Mouse (Mus musculus) layer of hippocampus, postnatal 14 days (tissue): ENCODE data around the gene Chchd1. TPM values are rescaled to one million over a fixed set of nuclear protein-coding genes. Genes with fewer than 3 reads are reported as not detected.
A peak's percentile ranks its signal among the peaks of the same experiment; 100 is the strongest.

Source experiments
- DNase-seq, 2 experiments: peaks; one replicate each; pipeline ENCODE4 v3.0.0; 2021 to 2022; ENCODE audit warnings: low spot score in 2 of 2, mixed read lengths in 1 of 2
- total RNA-seq, 2 experiments: library from RNA; stranded (reverse); gene quantifications; 2 replicates each; pipeline ENCODE4 v1.2.3; 2021

Gene Chchd1
- total RNA-seq, 2 experiments from 2014 or later = 48.4 to 51.8 TPM

- DNase-seq = no peak
Measured at GRCm38 (mm10) chr14:20723006-20723405, 20.2 kb downstream of the Chchd1 start.

- peak; percentile 71 to 76 for DNase-seq
Measured at GRCm38 (mm10) chr14:20724043-20724442, 21.2 kb downstream of the Chchd1 start.

GRCm38 (mm10) chr14:20725660-20726339 lies 23.0 kb downstream of the Chchd1 start:
- DNase-seq = no peak

GRCm38 (mm10) chr14:20729871-20730270 lies 27.1 kb downstream of the Chchd1 start:
- no peak for DNase-seq

GRCm38 (mm10) chr14:20730853-20731602 lies 28.2 kb downstream of the Chchd1 start:
- DNase-seq = no peak

- no peak for DNase-seq
Measured at GRCm38 (mm10) chr14:20733041-20733951, 30.5 kb downstream of the Chchd1 start.

GRCm38 (mm10) chr14:20733952-20734774 lies 31.4 kb downstream of the Chchd1 start, which contains the start of gene Ndst2:
TSS of gene Ndst2 (minus strand) at chr14:20734562.
- DNase-seq = peak; percentile 79 to 88

GRCm38 (mm10) chr14:20735052-20735451 lies 32.2 kb downstream of the Chchd1 start:
- DNase-seq = no peak

- DNase-seq = no peak
Measured at GRCm38 (mm10) chr14:20735892-20736390, 33.1 kb downstream of the Chchd1 start.

- DNase-seq = no peak
Measured at GRCm38 (mm10) chr14:20737306-20737705, 34.5 kb downstream of the Chchd1 start.

GRCm38 (mm10) chr14:20738511-20738910 lies 35.7 kb downstream of the Chchd1 start:
- DNase-seq = no peak

- DNase-seq = no peak
Measured at GRCm38 (mm10) chr14:20741301-20741700, 38.5 kb downstream of the Chchd1 start.

- DNase-seq = no peak
Measured at GRCm38 (mm10) chr14:20743614-20744013, 40.8 kb downstream of the Chchd1 start.

GRCm38 (mm10) chr14:20746935-20747334 lies 44.1 kb downstream of the Chchd1 start:
- no peak for DNase-seq

GRCm38 (mm10) chr14:20748388-20748787 lies 45.6 kb downstream of the Chchd1 start:
- DNase-seq = no peak

GRCm38 (mm10) chr14:20749494-20750051 lies 46.8 kb downstream of the Chchd1 start:
- DNase-seq = no peak

- DNase-seq = no peak
Measured at GRCm38 (mm10) chr14:20750503-20750902, 47.7 kb downstream of the Chchd1 start.

GRCm38 (mm10) chr14:20753792-20754191 lies 51.0 kb downstream of the Chchd1 start:
- DNase-seq = no peak
